Mouse (Mus musculus) adrenal gland, postnatal 14 days (tissue): Measurements from ENCODE around the gene Ust. TPM values are rescaled to one million over a fixed set of nuclear protein-coding genes. Genes with fewer than 3 reads are reported as not detected.
A peak's percentile ranks its signal among the peaks of the same experiment; 100 is the strongest.

Experiments used
- DNase-seq: peaks from one replicate; pipeline ENCODE4 v3.0.0; 2021; ENCODE audit warnings: mixed read lengths
- total RNA-seq: library from RNA; stranded (reverse); gene quantifications from 2 replicates; pipeline ENCODE4 v1.2.3, GENCODE M21; 2021

Gene Ust
- total RNA-seq, 1 experiment from 2014 or later, result 5.9 TPM

DNA sequence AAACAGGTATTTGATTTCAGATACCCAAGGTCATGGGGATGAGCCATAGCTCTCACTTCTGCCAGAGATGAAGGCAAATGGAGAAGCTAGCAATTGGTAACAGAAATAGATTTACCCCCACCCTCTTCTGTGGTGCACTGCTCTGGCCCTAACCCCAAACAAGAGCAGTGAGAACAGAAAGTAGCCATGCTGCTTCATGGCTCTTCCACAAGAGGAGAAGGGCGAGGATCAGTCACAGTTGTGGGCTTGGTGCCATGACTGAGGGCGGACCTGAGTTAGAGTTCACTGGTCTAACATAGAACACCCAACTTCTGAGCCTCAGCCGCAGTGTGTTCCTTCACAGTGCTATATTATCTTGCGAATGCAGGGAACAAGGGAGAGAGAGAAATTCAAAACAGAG is 13.8 kb downstream of the Ust start:
- DNase-seq, result peak; percentile 20

DNA sequence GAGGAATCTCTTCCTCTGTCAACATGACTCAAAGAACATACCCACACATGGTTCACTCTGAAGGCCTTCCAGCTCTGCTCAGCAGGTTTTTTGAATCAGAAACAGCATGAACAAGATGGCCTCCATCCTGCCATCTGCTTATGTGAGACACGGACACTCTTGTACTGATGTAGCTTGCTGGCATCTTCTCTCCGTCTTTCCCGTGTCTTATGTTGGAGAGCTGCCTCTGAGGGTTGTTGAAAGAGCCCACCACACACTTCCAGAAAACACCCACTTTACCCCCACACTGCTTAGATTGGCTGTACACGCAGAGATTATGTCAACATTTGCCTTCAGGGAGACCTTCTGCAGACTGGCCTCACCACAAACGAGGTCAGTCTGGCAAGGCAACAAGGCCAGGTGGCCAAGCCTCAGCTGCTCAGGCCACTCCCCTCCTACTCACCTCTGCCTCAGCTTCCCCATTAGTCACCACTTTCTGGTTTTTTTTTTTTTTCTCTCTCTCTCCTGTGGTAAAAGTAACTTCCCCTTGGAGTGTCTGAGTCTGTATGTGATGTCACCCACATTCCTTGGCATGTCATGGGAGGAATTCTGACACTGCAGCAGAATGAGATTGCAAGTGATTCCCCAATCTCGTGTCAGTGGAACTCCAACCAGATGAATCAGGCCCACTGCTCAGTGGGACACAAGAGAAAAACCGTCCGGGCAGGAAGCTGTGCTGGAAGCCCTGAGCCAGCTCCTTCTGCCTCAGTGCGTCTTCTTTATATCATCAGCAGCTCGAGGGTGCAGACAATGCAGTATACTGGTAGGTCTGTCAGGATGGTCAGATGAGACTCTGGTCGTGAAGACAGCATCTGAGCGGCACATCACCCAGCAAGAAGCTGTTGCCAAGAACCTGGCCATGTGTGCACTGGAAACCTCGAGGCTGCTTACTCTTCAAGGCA is 19.4 kb downstream of the Ust start:
- DNase-seq, result peak; percentile 31

DNA sequence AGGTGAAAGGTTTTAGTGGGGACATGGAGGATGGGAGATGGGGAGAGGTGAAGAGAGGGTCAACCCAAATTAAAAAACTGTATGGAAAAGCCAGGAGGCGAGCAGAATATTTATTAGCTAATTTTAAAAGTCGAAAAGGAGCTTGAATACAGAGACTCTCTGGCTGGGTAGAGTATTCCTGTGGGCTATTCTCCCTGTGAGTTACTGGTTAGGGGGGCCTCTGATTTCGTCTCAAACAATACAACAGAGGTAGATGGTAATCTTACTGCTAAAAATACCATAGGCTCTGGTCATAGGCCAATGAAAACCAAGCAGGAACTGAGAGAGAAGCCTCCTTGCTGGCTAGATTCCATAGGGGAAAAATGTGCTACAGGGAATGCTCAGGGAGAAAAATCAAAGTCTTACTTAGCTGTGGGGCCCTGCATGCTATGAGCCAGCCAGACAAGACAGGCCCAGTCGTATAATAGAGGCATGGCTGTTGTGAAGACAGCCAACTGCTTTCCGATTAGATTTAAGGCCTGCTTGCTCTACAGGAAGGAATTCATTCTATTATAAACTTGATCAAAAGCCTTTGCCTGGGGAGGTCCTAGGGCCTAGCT is 23.0 kb downstream of the Ust start:
- no peak for DNase-seq

- no peak for DNase-seq
Observed at GRCm38 (mm10) chr10:8491909-8492591, 26.6 kb downstream of the Ust start.

- no peak for DNase-seq
Observed at GRCm38 (mm10) chr10:8487388-8487787, 31.2 kb downstream of the Ust start.

DNA sequence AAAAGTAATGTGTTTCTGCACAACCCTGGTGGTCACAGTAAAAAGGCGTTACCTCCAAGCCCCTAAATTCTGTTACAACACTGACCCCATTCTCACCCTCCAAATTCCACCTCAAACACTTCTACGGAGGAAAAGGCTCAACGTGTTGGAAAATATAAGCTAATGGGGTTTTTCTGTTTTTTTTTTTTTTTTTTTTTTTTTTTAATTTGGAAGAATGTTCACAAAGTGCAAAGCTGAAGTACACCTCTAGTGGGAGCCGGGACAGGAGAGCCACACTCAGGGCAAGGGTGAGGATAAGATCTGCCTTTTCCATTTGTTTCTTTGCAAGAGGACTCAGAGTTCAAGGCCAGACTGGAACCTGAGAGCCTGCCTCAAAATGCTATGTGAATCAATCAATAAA is 34.1 kb downstream of the Ust start:
- DNase-seq, result no peak

DNA sequence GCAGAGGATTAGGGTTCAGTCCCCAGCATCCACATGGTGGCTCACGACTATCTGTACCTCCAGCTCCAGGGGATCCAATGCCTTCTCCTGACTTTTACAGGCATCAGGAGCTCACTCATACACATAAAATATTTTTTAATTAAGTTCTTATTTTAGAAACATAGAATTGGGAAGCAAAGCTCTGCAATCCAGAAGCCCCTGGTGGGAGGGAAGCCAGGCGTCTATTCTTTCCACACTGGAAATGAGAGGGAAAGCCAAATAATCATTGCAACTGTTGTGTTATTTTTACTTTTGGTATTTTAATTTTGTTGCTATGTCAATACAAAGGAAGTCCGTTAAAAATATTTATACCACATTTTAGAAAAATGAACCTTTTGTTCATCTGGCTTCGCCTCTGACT is 35.8 kb downstream of the Ust start:
- no peak for DNase-seq

DNA sequence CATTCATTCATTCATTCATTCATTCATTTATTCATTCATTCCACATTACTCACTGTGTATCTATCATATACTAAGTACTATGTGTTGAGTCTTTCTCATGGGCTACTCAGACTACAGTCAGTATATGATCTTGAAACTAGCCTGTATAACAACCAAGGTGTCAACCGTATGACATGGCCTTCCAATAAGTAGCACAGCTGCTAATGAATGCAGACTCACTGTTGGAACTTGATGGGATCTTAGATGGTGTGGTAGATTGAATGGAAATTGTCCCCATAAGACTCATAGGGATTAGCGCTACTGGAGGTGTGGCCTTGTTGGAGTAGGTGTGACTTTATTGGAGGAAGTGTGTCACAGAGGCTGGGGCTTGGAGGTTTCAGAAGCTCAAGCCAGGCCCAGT is 38.8 kb downstream of the Ust start:
- DNase-seq, result no peak

DNA sequence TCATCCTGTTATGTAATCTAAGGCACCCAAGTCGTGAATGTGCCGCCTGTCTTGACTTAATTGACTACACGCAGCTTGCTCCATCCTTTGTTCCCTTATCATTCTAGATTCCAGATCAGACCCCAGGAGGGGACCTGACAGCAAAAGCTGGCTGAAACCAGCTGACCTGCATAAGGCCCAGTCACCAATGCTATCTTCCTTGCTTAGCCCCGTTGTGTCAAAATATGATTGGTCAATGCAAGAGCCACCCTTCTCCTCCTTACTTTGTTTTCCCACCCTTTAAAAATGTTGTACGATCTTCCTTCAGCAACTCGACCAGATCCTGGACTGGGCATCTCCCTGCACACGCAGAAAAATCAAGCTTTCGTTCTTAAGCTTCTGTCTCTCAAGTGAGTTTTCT is 40.7 kb downstream of the Ust start:
- DNase-seq, result no peak

DNA sequence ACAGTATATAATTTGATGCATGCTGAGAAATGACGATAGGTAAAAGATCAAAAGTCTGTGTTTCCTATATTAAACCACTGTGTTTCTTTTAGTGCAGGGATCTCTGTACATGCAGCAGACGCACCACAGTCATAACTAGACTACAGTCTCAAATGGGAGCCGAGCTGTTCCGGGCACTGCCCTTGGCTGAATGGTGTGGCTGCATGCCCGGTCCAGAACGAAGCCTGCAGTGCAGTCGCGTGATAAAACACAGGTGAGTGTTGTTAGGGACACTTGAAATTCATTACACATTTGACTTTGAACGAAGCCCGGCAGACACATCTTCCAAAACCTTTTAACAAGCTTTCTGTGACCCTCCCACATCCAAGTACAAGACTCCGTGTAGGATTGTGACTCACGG is 46.6 kb downstream of the Ust start:
- no peak for DNase-seq

DNA sequence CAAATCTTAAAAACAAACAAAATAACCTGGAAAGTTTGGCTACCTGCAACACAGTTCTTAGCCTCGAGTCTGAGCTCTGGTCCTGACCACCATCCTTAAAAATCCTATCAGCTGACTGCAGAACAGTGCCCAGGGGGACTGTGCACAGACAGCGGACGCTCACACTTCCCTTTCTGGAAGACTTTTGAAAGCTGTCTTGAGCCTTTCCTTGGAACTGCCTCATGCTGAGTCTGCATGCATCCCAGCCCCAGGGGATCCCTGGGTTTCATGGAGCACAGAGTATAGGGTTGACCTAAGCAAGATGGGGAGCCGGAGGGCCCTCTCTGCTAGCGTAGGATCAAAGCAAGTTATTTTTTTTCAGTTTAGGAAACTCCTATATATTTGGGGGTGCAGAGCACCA is 47.6 kb downstream of the Ust start:
- no peak for DNase-seq

GRCm38 (mm10) chr10:8469516-8469915 is 49.1 kb downstream of the Ust start:
- no peak for DNase-seq

GRCm38 (mm10) chr10:8468651-8469386 is 49.8 kb downstream of the Ust start:
- peak; percentile 29 for DNase-seq

GRCm38 (mm10) chr10:8465918-8466317 is 52.7 kb downstream of the Ust start:
- no peak for DNase-seq

- no peak for DNase-seq
Observed at GRCm38 (mm10) chr10:8465216-8465615, 53.4 kb downstream of the Ust start.

DNA sequence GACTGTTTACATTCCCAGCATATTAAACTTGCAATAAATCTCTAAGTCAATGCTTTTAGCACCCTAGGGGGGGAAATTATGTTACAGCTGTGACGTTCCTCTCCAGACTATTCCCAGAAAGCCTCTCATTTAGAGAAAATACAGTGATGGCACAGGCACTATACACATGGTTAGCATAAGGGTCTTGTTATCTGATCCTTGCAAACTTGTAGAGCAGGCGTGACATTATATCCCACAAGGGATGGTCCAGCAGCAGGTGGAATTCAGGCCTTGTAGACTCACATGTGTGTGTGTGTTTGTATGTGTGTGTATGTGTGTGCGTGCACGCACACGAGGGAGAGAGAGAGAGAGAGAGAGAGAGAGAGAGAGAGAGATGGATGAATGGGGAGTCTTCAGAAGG is 57.3 kb downstream of the Ust start:
- DNase-seq, result no peak

- no peak for DNase-seq
Observed at GRCm38 (mm10) chr10:8454711-8455110, 63.9 kb downstream of the Ust start.

- DNase-seq, result no peak
Observed at GRCm38 (mm10) chr10:8447681-8448080, 70.9 kb downstream of the Ust start.

DNA sequence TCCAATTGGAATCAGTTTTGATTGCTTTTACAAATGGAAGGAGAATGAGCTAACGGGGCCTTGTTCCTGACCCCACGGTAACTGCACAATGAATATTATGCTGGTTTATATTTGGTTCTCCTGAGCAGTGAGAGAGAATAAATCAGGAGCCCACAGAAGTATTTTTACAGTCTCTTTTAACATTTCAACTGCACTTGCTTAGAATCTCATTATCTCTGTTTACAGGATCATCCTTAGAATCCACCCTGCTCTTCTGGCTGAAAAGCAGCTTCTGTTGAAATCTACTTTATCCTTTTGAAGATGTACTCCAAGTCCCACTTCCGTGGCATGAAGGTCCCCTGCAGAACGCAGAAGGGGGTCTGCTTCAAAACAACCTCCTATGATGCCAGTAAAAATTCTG is 71.7 kb downstream of the Ust start:
- DNase-seq, result no peak

GRCm38 (mm10) chr10:8444052-8444451 is 74.6 kb downstream of the Ust start:
- DNase-seq, result no peak

GRCm38 (mm10) chr10:8431857-8432256 is 86.8 kb downstream of the Ust start:
- DNase-seq, result no peak
